Mouse (Mus musculus) hindbrain, postnatal 0 days (tissue): ENCODE measurements around the gene Trp53i13. TPM values are rescaled to one million over a fixed set of nuclear protein-coding genes. Genes with fewer than 3 reads are reported as not detected.

Experiments
- ATAC-seq: fragments of 200-750 bp; cut with Nextera tagmentation; 2 replicates; pipeline ENCODE4 v1.8.0; 2017; ENCODE audit warnings: mild to moderate bottlenecking, moderate TSS enrichment, moderate library complexity
- DNase-seq: peaks from one replicate; pipeline ENCODE4 v3.0.0-alpha.2; 2015; ENCODE audit warnings: low spot score
- H3K27ac ChIP-seq: fragments of 300-500 bp; sonication (generic); 2 replicates; pipeline ENCODE4 v1.5.1; 2014; ENCODE audit warnings: mild to moderate bottlenecking
- H3K27me3 ChIP-seq: fragments of 300-500 bp; sonication (generic); 2 replicates; pipeline ENCODE4 v1.6.1; 2014; ENCODE audit warnings: low read length, mixed read lengths; ENCODE audit not compliant: insufficient read depth
- H3K36me3 ChIP-seq: fragments of 300-500 bp; sonication (generic); 2 replicates; pipeline ENCODE4 v1.6.1; 2014; ENCODE audit warnings: low read length, mixed read lengths; ENCODE audit not compliant: insufficient read depth
- H3K4me1 ChIP-seq: fragments of 300-500 bp; sonication (generic); 2 replicates; pipeline ENCODE4 v1.6.1; 2014; ENCODE audit warnings: antibody characterized with exemption, low read length, mixed read lengths; ENCODE audit not compliant: insufficient read depth
- H3K4me2 ChIP-seq: fragments of 300-500 bp; sonication (generic); 2 replicates; pipeline ENCODE4 v1.6.1; 2014; ENCODE audit warnings: low read depth, mild to moderate bottlenecking, low read length, moderate library complexity, mixed read lengths
- H3K4me3 ChIP-seq: fragments of 300-500 bp; sonication (generic); 2 replicates; pipeline ENCODE4 v1.5.1; 2014; ENCODE audit warnings: low read length
- H3K9ac ChIP-seq: fragments of 300-500 bp; sonication (generic); replicated peaks from 2 replicates; pipeline ENCODE4 v1.6.1; 2014; ENCODE audit warnings: mild to moderate bottlenecking, low read length, moderate library complexity, mixed read lengths
- H3K9me3 ChIP-seq: fragments of 300-500 bp; sonication (generic); 2 replicates; pipeline ENCODE4 v1.6.1; 2016; ENCODE audit warnings: low read length, mixed read lengths
- CTCF ChIP-seq: IDR thresholded peaks from 2 replicates; pipeline ENCODE4 v1.5.1; 2016; ENCODE audit warnings: antibody characterized with exemption, control low read depth, low read depth
- WGBS: fragments of 180-500 bp; shearing (Covaris S2); extraction: QIAGEN DNeasy Blood & Tissue Kit; methylation state at CpG from one replicate; pipeline ENCODE4 v1.1.7; 2014; 5-methylcytosine and 5-hydroxymethylcytosine counted together
- polyA plus RNA-seq: library from polyadenylated mRNA; unstranded; fragments of >200 nt; fragmentation: Nextera tagmentation; extraction: Ambion mirVana; gene quantifications from 2 replicates; pipeline ENCODE4 v1.2.1, GENCODE M21; 2015
- total RNA-seq: library from RNA; depleted of rRNA; stranded (reverse); fragments of >200 nt; gene quantifications from 2 replicates; pipeline ENCODE4 v1.2.3, GENCODE M21; 2014

The Trp53i13 gene
- total and polyA plus RNA-seq, 2 experiments from 2014 or later: 13.7 to 14.3 TPM

DNA sequence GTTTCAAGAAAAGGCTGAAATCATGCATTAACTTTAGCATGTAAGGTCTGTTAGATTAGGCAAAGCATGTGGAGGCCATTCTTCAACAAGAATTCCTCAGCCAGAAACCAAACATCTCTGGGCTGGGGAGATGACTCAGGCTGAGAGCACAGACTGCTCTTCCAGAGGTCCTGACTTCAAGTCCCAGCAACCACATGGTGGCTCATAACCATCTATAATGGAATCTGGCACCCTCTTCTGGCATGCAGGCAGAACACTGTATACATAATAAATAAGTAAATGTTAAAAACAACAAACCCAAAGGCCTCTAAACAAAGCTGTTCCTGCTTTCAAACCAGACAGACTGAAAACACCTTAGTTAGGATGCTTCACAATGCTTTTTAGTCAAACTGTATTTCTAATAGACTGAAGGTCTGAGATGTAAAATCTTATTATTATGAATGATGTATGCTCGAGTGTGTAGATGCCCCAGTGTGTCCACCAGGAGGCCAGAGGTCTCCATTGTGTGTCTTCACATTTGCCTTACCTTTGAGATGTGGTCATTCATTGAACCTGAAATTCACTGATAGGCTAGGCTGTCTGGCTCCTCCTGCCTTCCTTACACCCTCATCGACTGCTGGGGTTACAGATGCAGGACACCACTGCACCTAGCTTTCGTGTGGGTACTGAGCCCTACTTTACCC lies 10.2 kb upstream of the Trp53i13 start:
- H3K4me2 ChIP-seq: no peak overlapping the region
- no peaks in the 10 kb centered on the region for H3K36me3 ChIP-seq
- no peaks in the 10 kb centered on the region for H3K4me1 ChIP-seq
- H3K9me3 ChIP-seq: no peaks in the 10 kb centered on the region
- 83% methylated on average over 3 of the region's 3 CpGs for WGBS
- no peak overlapping the region for H3K27ac ChIP-seq
- no peak overlapping the region for H3K4me3 ChIP-seq
- DNase-seq (no peak), ATAC-seq (no peak)
- no peaks in the 10 kb centered on the region for H3K27me3 ChIP-seq
- H3K9ac ChIP-seq: no peak overlapping the region
- peak; percentile 18; the same call in 1 of the 2 replicates for TF ChIP-seq CTCF

DNA sequence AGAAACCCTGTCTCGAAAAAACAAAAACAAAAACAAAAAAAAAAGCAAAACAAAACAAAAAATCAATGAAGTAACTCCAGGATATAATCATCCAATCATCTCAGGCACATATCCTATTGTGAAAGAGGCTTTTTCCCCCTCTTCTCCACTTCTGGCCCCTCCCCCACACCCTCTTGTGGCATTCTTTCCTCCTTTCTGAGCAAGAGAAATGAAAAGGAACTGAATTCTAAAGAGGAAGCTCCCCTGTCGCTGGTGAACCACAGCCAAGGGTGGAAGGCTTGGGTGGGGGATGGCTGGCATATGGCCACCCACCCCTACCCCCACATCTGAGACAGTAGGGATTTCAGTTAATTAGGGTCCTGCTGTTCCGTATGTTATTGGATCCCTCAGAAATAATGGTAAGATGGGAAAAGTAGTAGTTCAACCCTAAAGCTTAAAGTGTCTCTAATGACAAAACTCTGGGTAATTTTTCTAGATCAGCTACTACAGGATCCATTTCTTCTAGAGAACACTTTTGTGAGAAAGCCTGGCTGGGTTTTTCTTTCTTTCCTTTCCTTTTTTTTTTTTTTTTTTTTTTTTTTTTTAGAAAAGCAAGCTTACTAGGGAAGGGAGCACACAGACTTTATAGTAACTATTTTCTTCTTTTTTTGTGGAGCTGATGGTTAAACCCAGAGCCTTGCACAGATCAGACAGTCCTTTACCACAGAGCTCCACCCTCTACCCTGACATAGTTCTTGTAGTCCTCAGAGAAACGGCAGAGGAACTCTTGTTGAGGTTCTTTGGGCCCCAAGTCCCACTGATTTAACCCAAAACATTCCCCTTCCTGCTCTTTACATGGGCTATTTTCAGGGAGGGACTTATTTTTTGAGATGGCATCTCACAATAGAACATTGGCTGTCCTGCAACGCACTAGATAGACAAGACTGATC lies 5.1 kb upstream of the Trp53i13 start:
- H3K9ac ChIP-seq: no peak overlapping the region
- peaks cover 8% of the 10 kb centered on the region; the same call in 1 of the 2 replicates for H3K27me3 ChIP-seq
- H3K27ac ChIP-seq: no peak overlapping the region
- H3K4me3 ChIP-seq: no peak overlapping the region
- H3K4me2 ChIP-seq: no peak overlapping the region
- no peaks in the 10 kb centered on the region for H3K36me3 ChIP-seq
- no peak for TF ChIP-seq CTCF
- ATAC-seq (no peak), DNase-seq (no peak)
- no peaks in the 10 kb centered on the region for H3K4me1 ChIP-seq
- WGBS: 49% methylated on average over 5 of the region's 5 CpGs
- no peaks in the 10 kb centered on the region for H3K9me3 ChIP-seq

DNA sequence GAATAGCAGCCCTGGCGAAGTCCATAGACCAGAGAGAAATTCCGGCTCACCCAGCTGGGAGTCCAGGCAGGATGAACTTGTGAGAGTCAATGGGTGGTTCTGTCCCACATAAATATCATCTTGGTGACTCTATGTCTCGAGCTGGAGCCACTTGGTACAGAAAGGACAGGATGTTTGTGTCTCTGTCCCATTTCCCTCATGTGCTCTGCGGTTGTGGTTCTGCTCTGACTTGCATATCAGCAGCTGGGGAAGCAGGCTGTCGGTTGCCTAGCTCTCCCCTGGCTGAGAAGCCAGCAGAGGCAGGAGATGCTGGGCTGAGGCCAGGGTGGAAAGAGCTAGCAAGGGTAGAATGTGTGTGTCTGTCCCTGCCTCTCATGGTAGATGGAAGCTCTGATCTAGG lies 3.3 kb upstream of the Trp53i13 start, which contains the start of gene Gm10392:
Gene Gm10392, minus strand, starts transcription at position 156 of the 400 bp plus-strand sequence.
- H3K27ac ChIP-seq: no peak within 1 kb of the TSS
- no peak within 1 kb of the TSS for H3K4me3 ChIP-seq
- ATAC-seq (no peak), DNase-seq (no peak)
- no peak for TF ChIP-seq CTCF
- no peak within 1 kb of the TSS for H3K9ac ChIP-seq
- H3K27me3 ChIP-seq: peaks cover 12% of the 10 kb centered on the region; the same call in 1 of the 2 replicates
- H3K9me3 ChIP-seq: no peaks in the 10 kb centered on the region
- no peaks in the 10 kb centered on the region for H3K36me3 ChIP-seq
- no peak within 1 kb of the TSS for H3K4me2 ChIP-seq
- peaks cover 3% of the 10 kb centered on the region; the same call in 1 of the 2 replicates for H3K4me1 ChIP-seq
- 67% methylated on average over 5 of the region's 5 CpGs for WGBS

DNA sequence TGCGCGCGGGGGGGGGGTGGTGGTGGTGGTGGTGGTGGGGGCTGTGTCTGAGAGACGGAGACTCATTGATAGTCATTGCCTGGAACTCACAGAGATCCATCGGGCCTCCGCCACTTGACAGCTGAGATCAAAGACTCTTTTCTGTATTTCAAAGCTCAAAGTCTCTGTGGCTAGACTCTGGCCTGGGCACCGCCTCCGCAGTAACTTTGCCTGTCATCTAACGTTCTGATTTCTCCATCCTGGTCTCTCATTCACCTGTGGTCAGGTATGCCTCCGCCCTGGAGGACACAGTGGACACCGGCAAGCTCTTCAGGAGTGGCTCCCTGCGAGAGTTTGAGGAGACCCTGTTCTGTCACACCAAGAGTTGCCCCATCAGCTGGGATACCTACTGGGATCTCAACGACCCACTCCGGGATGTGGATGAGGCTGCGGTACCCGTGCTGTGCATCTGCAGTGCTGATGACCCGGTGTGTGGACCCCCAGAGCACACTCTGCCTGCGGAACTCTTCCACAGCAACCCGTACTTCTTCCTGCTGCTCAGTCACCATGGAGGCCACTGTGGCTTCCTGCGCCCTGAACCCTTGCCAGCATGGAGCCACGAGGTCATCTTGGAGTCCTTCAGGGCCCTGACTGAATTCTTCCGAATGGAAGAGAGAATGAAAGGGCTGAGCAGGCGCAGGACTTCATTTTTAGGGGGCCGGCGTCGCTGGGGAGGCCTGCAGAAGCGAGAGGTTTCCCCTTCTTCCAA lies 2.4 kb upstream of the Trp53i13 start:
- ATAC-seq: no peak

DNA sequence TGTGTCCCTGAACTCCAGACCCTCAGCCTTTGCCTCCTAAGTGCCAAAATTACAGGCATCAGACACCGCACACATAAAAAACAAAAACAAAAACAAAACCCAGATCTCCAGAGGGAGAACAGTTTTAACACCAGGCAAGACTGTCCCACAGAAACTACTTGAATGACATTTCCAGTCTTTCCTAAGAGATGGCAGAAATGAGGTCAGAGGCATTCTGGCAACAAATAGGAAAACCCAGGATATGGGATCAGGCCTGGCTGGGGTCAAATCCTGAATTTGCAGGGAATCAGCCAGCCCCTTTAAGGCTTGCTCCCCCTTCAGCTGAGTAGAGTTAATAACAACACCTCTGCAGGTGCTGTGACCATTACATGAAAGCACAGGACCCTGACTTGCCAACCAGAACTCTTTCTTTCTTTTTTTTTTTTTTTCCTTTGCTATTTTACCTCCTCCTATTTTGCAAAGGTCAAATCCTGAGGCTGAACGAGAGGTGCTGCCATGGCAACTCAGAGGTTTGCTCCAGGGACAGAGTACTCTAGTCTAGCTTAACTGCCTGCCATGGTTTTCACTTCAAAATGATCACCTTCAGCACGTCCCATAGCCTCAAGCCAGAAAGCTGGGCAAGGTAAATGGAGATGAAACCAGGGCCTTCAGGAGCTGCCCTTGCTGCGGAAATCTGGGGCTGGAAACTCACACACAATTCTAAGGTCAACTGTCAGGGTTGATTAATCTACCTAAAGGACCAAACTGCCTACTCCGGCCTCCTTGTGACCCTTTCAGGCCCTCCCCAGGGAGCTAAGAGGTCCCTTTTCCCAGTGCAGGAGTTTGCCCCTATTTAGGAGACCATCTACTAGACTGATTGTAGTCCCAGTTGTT lies 1.0 kb upstream of the Trp53i13 start:
- 60% methylated on average over 5 of the region's 5 CpGs for WGBS
- Histone ChIP-seq H3K27ac (no peak overlapping the region), H3K9me3 (no peaks in the 10 kb centered on the region), H3K4me3 (no peak overlapping the region), H3K4me2 (no peak overlapping the region), H3K36me3 (no peaks in the 10 kb centered on the region), H3K27me3 (peaks cover 12% of the 10 kb centered on the region; the same call in 1 of the 2 replicates), H3K9ac (no peak overlapping the region), H3K4me1 (peaks cover 8% of the 10 kb centered on the region; the same call in 1 of the 2 replicates)
- no peak for TF ChIP-seq CTCF
- DNase-seq (no peak), ATAC-seq (no peak)

More for the DNA sequence above, 2.4 kb upstream of the Trp53i13 start:
- no peak overlapping the region for H3K27ac ChIP-seq
- H3K9ac ChIP-seq: no peak overlapping the region
- WGBS: 66% methylated on average over 27 of the region's 27 CpGs
- H3K36me3 ChIP-seq: no peaks in the 10 kb centered on the region
- TF ChIP-seq CTCF: no peak
- H3K4me2 ChIP-seq: no peak overlapping the region
- H3K4me3 ChIP-seq: no peak overlapping the region
- H3K9me3 ChIP-seq: no peaks in the 10 kb centered on the region
- peaks cover 8% of the 10 kb centered on the region; the same call in 1 of the 2 replicates for H3K4me1 ChIP-seq
- DNase-seq: no peak
- peaks cover 12% of the 10 kb centered on the region; the same call in 1 of the 2 replicates for H3K27me3 ChIP-seq
